ENCODE assay signal across 8 mouse cellular contexts in the genomic region with DNA sequence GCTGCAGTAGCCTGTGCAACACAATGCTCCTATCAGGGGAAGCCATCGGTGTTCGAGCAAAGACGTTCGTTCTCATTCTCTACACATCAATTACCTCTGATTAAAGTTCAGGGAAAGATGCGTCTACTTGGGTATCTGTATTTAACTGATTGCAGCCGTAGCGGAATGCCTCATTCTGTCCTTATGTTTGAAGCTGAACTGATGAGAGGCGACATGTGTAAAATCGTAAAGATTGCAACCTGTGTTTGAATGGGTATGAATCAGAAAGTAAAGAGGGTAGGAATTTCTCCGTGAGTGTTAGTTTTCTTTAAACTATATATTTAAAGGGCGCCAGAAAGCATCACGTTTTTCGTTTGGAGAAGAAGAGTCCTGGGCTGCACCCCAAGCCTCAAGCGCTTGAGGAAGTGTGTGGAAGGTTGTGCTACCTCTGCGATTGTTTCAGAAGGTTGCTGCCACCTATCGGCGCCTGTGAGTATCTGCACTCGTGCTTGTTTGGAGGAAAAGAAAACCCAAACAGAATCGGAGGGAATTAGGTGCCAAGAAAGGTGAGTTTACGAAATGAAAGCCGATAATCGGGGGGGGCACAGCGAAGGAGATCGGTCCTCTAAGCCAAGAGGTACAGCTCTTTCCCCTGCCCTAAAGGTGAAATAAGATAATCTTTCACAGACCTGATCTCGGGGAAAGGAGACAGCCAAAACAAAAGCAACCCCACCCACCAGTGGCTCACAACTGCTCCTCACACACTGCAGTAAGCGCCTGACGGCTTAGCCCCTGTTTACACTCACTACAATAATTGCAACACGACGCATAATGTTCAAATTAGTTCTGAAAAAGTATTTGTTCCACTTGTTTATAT.
DNase-seq lines count a peak whose midpoint lies in the region; ATAC-seq and TF ChIP-seq lines count a peak whose summit lies in the region.

No protein-coding gene starts in this region.

- no peaks in the 10 kb centered on the region for H3K36me3 ChIP-seq in G1E (replicated peaks)
- no peaks in the 10 kb centered on the region for H3K36me3 ChIP-seq in forebrain, embryonic 12.5 days (replicated peaks)

- no peak overlapping the region for H3K9ac ChIP-seq in forebrain, embryonic 12.5 days

- H3K4me1 ChIP-seq in G1E (ENCODE audit: insufficient read depth, low read depth, low read length): peaks cover 3% of the 10 kb centered on the region; the same call in 1 of the 2 replicates
- no peaks in the 10 kb centered on the region for H3K4me1 ChIP-seq in forebrain, embryonic 12.5 days
- no peaks in the 10 kb centered on the region for H3K4me1 ChIP-seq in lung, adult 2 months (ENCODE audit: control insufficient read depth, insufficient read depth, low read length)

- no peak for DNase-seq in G1E (ENCODE audit: low spot score)
- peak; percentile 28 for DNase-seq in c-Kit-positive CD71-positive TER-119-negative erythroid progenitor cells, embryonic 14.5 days (ENCODE audit: low read depth)
- DNase-seq in layer of hippocampus, adult 2 months (ENCODE audit: low spot score in 2 of 2): peak; percentile 58 to 71
- DNase-seq in lung, adult 2 months: peak; percentile 42
- peak; percentile 73 for DNase-seq in thymus, postnatal 0 days (ENCODE audit: low spot score)

- ATAC-seq in G1E (ENCODE audit: extremely low read depth, insufficient number of reproducible peaks, low FRiP score, poor library complexity, severe bottlenecking): no peak
- ATAC-seq in forebrain, embryonic 12.5 days (ENCODE audit: low FRiP score): peak; percentile 83
- ATAC-seq in hematopoietic stem cell, adult 5-6 weeks (replicated peaks in 1 of 2; ENCODE audit: insufficient read depth in 1 of 2, low FRiP score in 2 of 2, low TSS enrichment in 1 of 2, low read depth in 1 of 2, poor library complexity in 2 of 2, severe bottlenecking in 2 of 2): peak; percentile 97 to 99
- 0 out of 2 replicates have a peak, but pooled peaks have one; percentile 33 for ATAC-seq in neutrophil, adult 5-6 weeks (ENCODE audit: extremely low read depth, insufficient number of reproducible peaks, low FRiP score, poor library complexity, severe bottlenecking)

- no peak overlapping the region for H3K27ac ChIP-seq in forebrain, embryonic 12.5 days
- no peak overlapping the region for H3K27ac ChIP-seq in layer of hippocampus, adult 2 months

- no peak overlapping the region for H3K4me3 ChIP-seq in G1E (ENCODE audit: low read depth, low read length)
- H3K4me3 ChIP-seq in forebrain, embryonic 12.5 days (replicated peaks): peak overlapping the region; percentile 39
- H3K4me3 ChIP-seq in layer of hippocampus, adult 2 months: peak overlapping the region; percentile 49
- peak overlapping the region; percentile 37 for H3K4me3 ChIP-seq in lung, adult 2 months (replicated peaks; ENCODE audit: extremely low read depth, low read depth, low read length)

- TF ChIP-seq CTCF in G1E (IDR thresholded peaks at IDR 0.05; ENCODE audit: low read depth, low read length): 0 out of 2 replicates have a peak, but pooled peaks have one; percentile 24
- TF ChIP-seq CTCF in layer of hippocampus, adult 2 months (conservative IDR thresholded peaks at IDR 0.05): peak; percentile 95
- TF ChIP-seq CTCF in lung, adult 2 months (IDR thresholded peaks at IDR 0.05; ENCODE audit: insufficient read depth, low read length): peak; percentile 82

- H3K27me3 ChIP-seq in G1E (ENCODE audit: insufficient read depth, low read length): 0 out of 2 replicates have a peak, but pooled peaks cover 4% of the 10 kb centered on the region
- H3K27me3 ChIP-seq in forebrain, embryonic 12.5 days: peaks cover 7% of the 10 kb centered on the region; the same call in 1 of the 2 replicates

- peak overlapping the region; percentile 46 for H3K4me2 ChIP-seq in forebrain, embryonic 12.5 days

- H3K9me3 ChIP-seq in G1E (replicated peaks): no peaks in the 10 kb centered on the region
- H3K9me3 ChIP-seq in forebrain, embryonic 12.5 days: no peaks in the 10 kb centered on the region

- no peak for TF ChIP-seq POLR2A in lung, adult 2 months (IDR thresholded peaks at IDR 0.05; ENCODE audit: borderline replicate concordance, extremely low read depth, low read depth, low read length)

- 33% methylated on average over 29 of the region's 29 CpGs for WGBS in forebrain, embryonic 12.5 days
- 25% methylated on average over 29 of the region's 29 CpGs for WGBS in lung, adult 2 months

Comparison
In these comparisons a context has a peak if more than half of its experiments do, and no peak if none do; other contexts are left out.
1. CTCF ChIP-seq: peak in every context shown above with its lines; median percentile 95 in layer of hippocampus, adult 2 months; 82 in lung, adult 2 months; 24 in G1E.